Mouse (Mus musculus) ovary, adult 2 months (tissue): ENCODE measurements around the gene Timm17b. TPM values are rescaled to one million over a fixed set of nuclear protein-coding genes. Genes with fewer than 3 reads are reported as not detected.

Experiments used
- polyA plus RNA-seq: library from polyadenylated mRNA; depleted of rRNA; stranded (reverse); fragments of >200 nt; gene quantifications from 2 replicates; pipeline ENCODE4 v1.2.3, GENCODE M21; 2012; rRNA removed

Timm17b gene
- polyA plus RNA-seq, result 41.8 and 57.6 TPM in 2 replicates

GRCm38 (mm10) chrX:7898880-7899874 is at the start of gene Timm17b, which contains the start of gene Pqbp1:
Gene Timm17b, plus strand, starts transcription at chrX:7899357.
Gene Pqbp1, minus strand, starts transcription at chrX:7899269.

DNA sequence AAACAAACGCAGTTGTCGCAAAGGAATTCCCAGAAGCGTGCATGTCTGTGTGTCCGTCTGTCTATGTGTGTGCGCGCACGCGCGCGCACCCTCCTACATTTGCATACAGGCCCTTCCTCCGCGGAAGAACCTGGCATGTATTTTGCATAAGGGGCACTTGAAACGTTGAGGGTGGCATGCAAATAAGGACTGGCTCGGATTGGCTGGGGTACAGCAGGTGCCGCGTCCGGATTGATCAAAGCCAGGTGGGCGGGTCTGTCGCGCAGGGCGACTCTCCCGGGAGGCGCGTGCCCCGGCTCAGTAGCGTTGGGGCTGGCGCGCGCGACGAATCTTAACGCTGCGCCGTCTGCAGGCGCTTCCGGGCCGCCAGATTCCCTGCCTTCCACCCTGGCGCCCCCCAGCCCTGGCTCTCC is 21.1 kb upstream of the Timm17b start, which contains the start of gene Pim2:
Pim2 (plus strand) TSS at position 256 of the 413 bp plus-strand sequence.

DNA sequence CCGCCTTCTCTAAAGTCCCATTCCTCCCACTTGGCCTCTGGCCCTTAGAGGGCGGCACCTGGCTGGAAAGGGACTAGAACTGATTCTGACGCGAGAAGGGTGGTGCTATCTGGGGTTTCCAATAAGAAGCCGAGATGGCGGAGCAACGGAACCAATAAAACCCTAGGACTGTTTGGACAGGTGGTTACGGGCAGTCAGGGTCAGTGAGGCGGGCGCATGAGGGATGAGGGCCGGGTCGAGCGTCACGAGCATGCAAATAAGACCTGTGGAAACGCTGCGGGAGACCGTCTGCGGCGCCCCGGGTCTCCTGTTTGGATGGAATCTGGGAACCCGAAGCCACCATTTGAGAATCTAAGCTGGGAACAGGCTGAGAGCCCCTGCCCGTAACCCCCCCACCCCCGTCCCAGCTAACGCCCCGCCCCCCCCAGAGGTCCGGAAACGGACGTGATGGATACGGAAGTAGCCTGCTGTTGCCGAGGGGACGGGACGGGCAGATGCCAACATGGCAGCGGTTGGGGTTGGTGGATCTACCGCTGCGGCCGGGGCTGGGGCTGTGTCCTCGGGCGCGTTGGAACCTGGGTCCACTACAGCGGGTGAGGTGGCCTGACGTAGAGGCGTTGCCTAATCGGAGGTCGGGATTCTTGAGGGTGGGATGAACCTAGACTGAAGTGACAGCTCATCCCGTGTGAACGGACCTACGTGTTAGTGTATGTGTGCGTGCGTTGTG is 15.2 kb upstream of the Timm17b start, which contains the start of gene Slc35a2:
Slc35a2 (plus strand) TSS at position 188 of the 727 bp plus-strand sequence.

GRCm38 (mm10) chrX:7907735-7908134 is 8.6 kb downstream of the Timm17b start, which contains the start of gene Gm10491:
Gene Gm10491, minus strand, starts transcription at chrX:7907835.

GRCm38 (mm10) chrX:7909242-7909641 is 10.1 kb downstream of the Timm17b start, which contains the start of gene Gm10490:
Gene Gm10490, plus strand, starts transcription at chrX:7909542.

DNA sequence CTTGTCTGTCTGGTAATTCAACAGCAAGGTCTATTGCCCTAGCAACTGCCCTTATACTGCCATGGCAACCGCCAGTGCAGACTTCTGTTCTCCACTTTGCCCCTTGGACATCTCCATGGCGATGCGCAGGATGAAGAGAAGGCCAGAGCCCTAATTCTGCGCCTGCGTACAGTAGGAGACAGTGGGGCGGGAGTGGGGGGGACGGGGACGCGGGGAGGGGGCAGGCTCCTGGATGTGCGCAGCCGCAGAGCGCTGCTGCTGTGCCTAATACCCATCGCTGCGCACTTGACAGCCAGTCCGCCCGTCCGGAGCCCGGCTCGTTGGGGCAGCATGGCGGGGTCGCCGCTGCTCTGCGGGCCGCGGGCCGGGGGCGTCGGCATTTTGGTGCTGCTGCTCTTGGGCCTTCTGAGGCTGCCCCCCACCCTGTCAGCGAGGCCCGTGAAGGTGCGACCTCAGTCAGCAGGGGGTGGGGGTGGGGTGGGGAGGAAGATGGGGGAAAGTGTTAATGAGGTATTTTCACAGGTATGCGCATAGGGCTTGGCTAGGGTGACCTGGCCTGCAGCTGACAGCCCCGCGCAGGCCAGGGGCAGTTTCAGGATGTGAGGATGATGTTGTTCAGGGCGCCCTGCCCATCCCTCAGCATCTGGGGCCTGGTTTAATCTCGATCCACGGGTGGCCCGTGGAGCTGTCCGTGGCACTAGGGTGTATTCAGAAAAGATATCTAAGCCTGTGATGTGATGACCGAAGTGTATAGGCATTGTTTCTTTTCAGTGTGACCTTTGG is 20.6 kb downstream of the Timm17b start, which contains the start of gene Pcsk1n:
Pcsk1n (plus strand) TSS at position 222 of the 783 bp plus-strand sequence.

GRCm38 (mm10) chrX:7928270-7928790 is 29.2 kb downstream of the Timm17b start, which contains the start of gene Eras:
Gene Eras, minus strand, starts transcription at chrX:7928607.

GRCm38 (mm10) chrX:7947108-7947899 is 48.1 kb downstream of the Timm17b start, which contains the start of gene Hdac6:
Gene Hdac6, minus strand, starts transcription at chrX:7947889.

Other genes with a start within 250 kb of the Timm17b start
- 31.8 and 33.4 TPM in 2 replicates for gene Prickle3, start 242.1 kb upstream of the Timm17b start, polyA plus RNA-seq
- gene Plp2, start 228.0 kb upstream of the Timm17b start, polyA plus RNA-seq, result 149 and 231 TPM in 2 replicates
- gene Magix, start 218.1 kb upstream of the Timm17b start, polyA plus RNA-seq, result 3.4 and 4.6 TPM in 2 replicates
- 7.9 and 9.3 TPM in 2 replicates for gene Gpkow, start 202.2 kb upstream of the Timm17b start, polyA plus RNA-seq
- gene Wdr45, start 185.0 kb upstream of the Timm17b start, polyA plus RNA-seq, result 46.9 and 64.6 TPM in 2 replicates
- 0.71 and 1.6 TPM in 2 replicates for gene Gm45208, start 177.1 kb upstream of the Timm17b start, polyA plus RNA-seq
- 90.1 and 91.4 TPM in 2 replicates for gene Praf2, start 170.9 kb upstream of the Timm17b start, polyA plus RNA-seq
- gene Ccdc120, start 148.5 kb upstream of the Timm17b start, polyA plus RNA-seq, result 29.6 and 35.3 TPM in 2 replicates
- 35.2 and 35.4 TPM in 2 replicates for gene Tfe3, start 136.8 kb upstream of the Timm17b start, polyA plus RNA-seq
- gene Gripap1, start 109.6 kb upstream of the Timm17b start, polyA plus RNA-seq, result 34.1 and 34.5 TPM in 2 replicates
- 2.3 and 3.0 TPM in 2 replicates for gene Kcnd1, start 77.1 kb upstream of the Timm17b start, polyA plus RNA-seq
- gene Otud5, start 58.0 kb upstream of the Timm17b start, polyA plus RNA-seq, result 27.6 and 29.9 TPM in 2 replicates
- gene Pim2, start 21.1 kb upstream of the Timm17b start, polyA plus RNA-seq, result 16.5 and 18.2 TPM in 2 replicates
- gene Slc35a2, start 15.3 kb upstream of the Timm17b start, polyA plus RNA-seq, result 129 and 132 TPM in 2 replicates
- 53.7 and 69.5 TPM in 2 replicates for gene Pqbp1, start 88 bp upstream of the Timm17b start, polyA plus RNA-seq
- gene Gm10491, start 8.5 kb downstream of the Timm17b start, polyA plus RNA-seq, result not detected in 2 replicates
- not detected in 2 replicates for gene Gm10490, start 10.2 kb downstream of the Timm17b start, polyA plus RNA-seq
- gene Pcsk1n, start 20.5 kb downstream of the Timm17b start, polyA plus RNA-seq, result 1.9 and 2.3 TPM in 2 replicates
- gene Eras, start 29.2 kb downstream of the Timm17b start, polyA plus RNA-seq, result not detected in 2 replicates
- 51.2 and 62.0 TPM in 2 replicates for gene Hdac6, start 48.5 kb downstream of the Timm17b start, polyA plus RNA-seq
- gene Gata1, start 78.7 kb downstream of the Timm17b start, polyA plus RNA-seq, result 8.0 and 9.2 TPM in 2 replicates
- not detected in 2 replicates for gene Glod5, start 119.1 kb downstream of the Timm17b start, polyA plus RNA-seq
- gene Suv39h1, start 175.4 kb downstream of the Timm17b start, polyA plus RNA-seq, result 19.6 and 26.9 TPM in 2 replicates
- 3.2 TPM in 2 replicates for gene Was, start 191.1 kb downstream of the Timm17b start, polyA plus RNA-seq
- 259 and 304 TPM in 2 replicates for gene Wdr13, start 233.5 kb downstream of the Timm17b start, polyA plus RNA-seq
- 79.2 and 93.2 TPM in 2 replicates for gene Rbm3, start 246.5 kb downstream of the Timm17b start, polyA plus RNA-seq